Mouse (Mus musculus): ENCODE measurements at regions not wholly inside any gene's neighbourhood (a gene's known extent, or its start where the extent isn't known, plus 50 kb on each side); places are given as distances from the start of the nearest gene placed in this dataset.
A peak's percentile ranks its signal among the peaks of the same experiment; 100 is the strongest.

- no peaks in the 10 kb centered on the region for H3K27me3 ChIP-seq (ENCODE audit: insufficient read depth, low read length)
Measured at GRCm38 (mm10) chr8:64542501-64542900, 150.4 kb downstream of the Cpe start.

DNA sequence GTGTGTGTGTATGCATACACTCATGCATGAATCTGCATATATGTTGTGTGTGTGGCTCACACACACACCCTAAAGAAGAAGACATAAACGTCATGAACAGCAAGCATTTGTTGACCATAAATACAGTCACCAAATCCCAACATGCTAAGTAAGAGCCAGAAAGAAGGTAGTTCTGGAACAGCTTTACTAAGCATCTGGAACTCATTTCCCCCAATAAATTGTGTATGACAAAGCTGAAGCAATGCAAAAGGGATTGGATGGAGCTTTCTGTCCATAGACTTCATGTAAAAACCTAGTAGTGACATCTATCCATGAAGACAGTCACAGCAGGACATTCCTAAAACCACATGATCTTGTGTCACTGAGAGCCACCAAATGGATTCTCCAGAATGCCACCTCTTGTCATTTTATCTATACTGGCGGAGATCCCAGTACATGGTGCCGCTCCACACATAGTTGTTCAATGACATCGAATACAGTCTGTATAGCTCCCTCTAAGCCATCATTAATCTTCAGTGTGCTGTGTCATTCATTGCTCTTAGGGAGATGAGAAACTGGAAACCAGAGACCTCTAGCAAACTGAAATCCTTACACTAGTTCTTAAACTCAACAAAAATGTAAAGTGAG lies 152.9 kb downstream of the Cpe start:
- ATAC-seq (ENCODE audit: insufficient read depth) (peak; percentile 58; the same call in 1 of the 2 replicates), DNase-seq (peak; percentile 32)
- 56% methylated on average over 4 of the region's 4 CpGs for WGBS
- Histone ChIP-seq H3K9me3 (ENCODE audit: low read depth, low read length) (0 out of 2 replicates have a peak, but pooled peaks cover 5% of the 10 kb centered on the region), H3K27ac (ENCODE audit: low read depth) (no peak overlapping the region), H3K27me3 (ENCODE audit: insufficient read depth, low read length) (no peaks in the 10 kb centered on the region), H3K36me3 (ENCODE audit: insufficient read depth) (no peaks in the 10 kb centered on the region), H3K4me1 (ENCODE audit: insufficient read depth) (no peaks in the 10 kb centered on the region), H3K9ac (no peak overlapping the region), H3K4me2 (no peak overlapping the region), H3K4me3 (ENCODE audit: low read depth, low read length) (no peak overlapping the region)
- TF ChIP-seq CTCF (IDR thresholded peaks at IDR 0.05; ENCODE audit: low read depth), result no peak

More at GRCm38 (mm10) chr8:64542501-64542900, 150.4 kb downstream of the Cpe start:
- ATAC-seq (ENCODE audit: insufficient read depth) (no peak), DNase-seq (no peak)
- no peak overlapping the region for H3K27ac ChIP-seq (ENCODE audit: low read depth)
- no peaks in the 10 kb centered on the region for H3K4me1 ChIP-seq (ENCODE audit: insufficient read depth)
- H3K4me3 ChIP-seq (ENCODE audit: low read depth, low read length), result no peak overlapping the region
- H3K4me2 ChIP-seq, result no peak overlapping the region
- no peak overlapping the region for H3K9ac ChIP-seq
- H3K9me3 ChIP-seq (ENCODE audit: low read depth, low read length), result 0 out of 2 replicates have a peak, but pooled peaks cover 5% of the 10 kb centered on the region
- no peaks in the 10 kb centered on the region for H3K36me3 ChIP-seq (ENCODE audit: insufficient read depth)
- 64% methylated on average over 3 of the region's 3 CpGs for WGBS
- TF ChIP-seq CTCF (IDR thresholded peaks at IDR 0.05; ENCODE audit: low read depth), result no peak

- Histone ChIP-seq H3K27me3 (ENCODE audit: insufficient read depth, low read length) (no peaks in the 10 kb centered on the region), H3K4me1 (ENCODE audit: insufficient read depth) (no peaks in the 10 kb centered on the region), H3K4me3 (ENCODE audit: low read depth, low read length) (no peak overlapping the region), H3K27ac (ENCODE audit: low read depth) (no peak overlapping the region), H3K4me2 (no peak overlapping the region), H3K9ac (no peak overlapping the region), H3K36me3 (ENCODE audit: insufficient read depth) (no peaks in the 10 kb centered on the region), H3K9me3 (ENCODE audit: low read depth, low read length) (no peaks in the 10 kb centered on the region)
- WGBS, result 69% methylated on average over 2 of the region's 2 CpGs
- ATAC-seq (ENCODE audit: insufficient read depth) (no peak), DNase-seq (no peak)
- TF ChIP-seq CTCF (IDR thresholded peaks at IDR 0.05; ENCODE audit: low read depth), result no peak
Measured at GRCm38 (mm10) chr8:64531780-64532179, 161.1 kb downstream of the Cpe start.

- no peak for DNase-seq
- no peak overlapping the region for H3K4me2 ChIP-seq
- no peaks in the 10 kb centered on the region for H3K36me3 ChIP-seq (ENCODE audit: insufficient read depth)
- H3K4me3 ChIP-seq (ENCODE audit: low read depth, low read length), result no peak overlapping the region
- WGBS, result 54% methylated on average over 8 of the region's 8 CpGs
- ATAC-seq (ENCODE audit: insufficient read depth), result no peak
- H3K27me3 ChIP-seq (ENCODE audit: insufficient read depth, low read length), result no peaks in the 10 kb centered on the region
- TF ChIP-seq CTCF (IDR thresholded peaks at IDR 0.05; ENCODE audit: low read depth), result no peak
- no peak overlapping the region for H3K27ac ChIP-seq (ENCODE audit: low read depth)
- H3K9me3 ChIP-seq (ENCODE audit: low read depth, low read length), result no peaks in the 10 kb centered on the region
- no peaks in the 10 kb centered on the region for H3K4me1 ChIP-seq (ENCODE audit: insufficient read depth)
- no peak overlapping the region for H3K9ac ChIP-seq
Measured at GRCm38 (mm10) chr8:64522441-64523102, 170.3 kb downstream of the Cpe start.

GRCm38 (mm10) chr8:64519650-64520049 lies 173.2 kb downstream of the Cpe start:
- no peak overlapping the region for H3K4me3 ChIP-seq (ENCODE audit: low read depth, low read length)
- H3K9ac ChIP-seq, result no peak overlapping the region
- TF ChIP-seq CTCF (IDR thresholded peaks at IDR 0.05; ENCODE audit: low read depth), result no peak
- WGBS, result 58% methylated on average over 1 of the region's 1 CpGs
- no peaks in the 10 kb centered on the region for H3K4me1 ChIP-seq (ENCODE audit: insufficient read depth)
- no peaks in the 10 kb centered on the region for H3K9me3 ChIP-seq (ENCODE audit: low read depth, low read length)
- H3K27me3 ChIP-seq (ENCODE audit: insufficient read depth, low read length), result no peaks in the 10 kb centered on the region
- H3K36me3 ChIP-seq (ENCODE audit: insufficient read depth), result no peaks in the 10 kb centered on the region
- no peak overlapping the region for H3K4me2 ChIP-seq
- H3K27ac ChIP-seq (ENCODE audit: low read depth), result no peak overlapping the region
- ATAC-seq (ENCODE audit: insufficient read depth), result no peak
- no peak for DNase-seq

GRCm38 (mm10) chr8:64515923-64516322 lies 176.9 kb downstream of the Cpe start:
- 71% methylated on average over 5 of the region's 5 CpGs for WGBS

GRCm38 (mm10) chr8:64497281-64498060 lies 195.4 kb downstream of the Cpe start:
- H3K27me3 ChIP-seq (ENCODE audit: insufficient read depth, low read length), result no peaks in the 10 kb centered on the region
- H3K9ac ChIP-seq, result no peak overlapping the region
- no peak overlapping the region for H3K27ac ChIP-seq (ENCODE audit: low read depth)
- no peaks in the 10 kb centered on the region for H3K9me3 ChIP-seq (ENCODE audit: low read depth, low read length)
- H3K4me3 ChIP-seq (ENCODE audit: low read depth, low read length), result no peak overlapping the region
- no peak for ATAC-seq (ENCODE audit: insufficient read depth)
- H3K4me2 ChIP-seq, result no peak overlapping the region
- 62% methylated on average over 6 of the region's 6 CpGs for WGBS
- H3K4me1 ChIP-seq (ENCODE audit: insufficient read depth), result no peaks in the 10 kb centered on the region
- no peaks in the 10 kb centered on the region for H3K36me3 ChIP-seq (ENCODE audit: insufficient read depth)
- TF ChIP-seq CTCF (IDR thresholded peaks at IDR 0.05; ENCODE audit: low read depth), result no peak
- no peak for DNase-seq

More at GRCm38 (mm10) chr8:64515923-64516322, 176.9 kb downstream of the Cpe start:
- ATAC-seq (ENCODE audit: insufficient read depth) (no peak), DNase-seq (no peak)
- H3K36me3 ChIP-seq (ENCODE audit: insufficient read depth), result no peaks in the 10 kb centered on the region
- no peak for TF ChIP-seq CTCF (IDR thresholded peaks at IDR 0.05; ENCODE audit: low read depth)
- no peaks in the 10 kb centered on the region for H3K9me3 ChIP-seq (ENCODE audit: low read depth, low read length)
- H3K4me1 ChIP-seq (ENCODE audit: insufficient read depth), result no peaks in the 10 kb centered on the region
- H3K27me3 ChIP-seq (ENCODE audit: insufficient read depth, low read length), result no peaks in the 10 kb centered on the region
- H3K27ac ChIP-seq (ENCODE audit: low read depth), result no peak overlapping the region
- no peak overlapping the region for H3K4me2 ChIP-seq
- H3K9ac ChIP-seq, result no peak overlapping the region
- no peak overlapping the region for H3K4me3 ChIP-seq (ENCODE audit: low read depth, low read length)

All from lung, embryonic 14.5 days (tissue).